Mouse (Mus musculus): Measurements from ENCODE around the gene Foxp1. TPM values are rescaled to one million over a fixed set of nuclear protein-coding genes. Genes with fewer than 3 reads are reported as not detected.

Foxp1 gene
- polyA plus RNA-seq, 1 experiment from 2014 or later = 91.9 TPM

DNA sequence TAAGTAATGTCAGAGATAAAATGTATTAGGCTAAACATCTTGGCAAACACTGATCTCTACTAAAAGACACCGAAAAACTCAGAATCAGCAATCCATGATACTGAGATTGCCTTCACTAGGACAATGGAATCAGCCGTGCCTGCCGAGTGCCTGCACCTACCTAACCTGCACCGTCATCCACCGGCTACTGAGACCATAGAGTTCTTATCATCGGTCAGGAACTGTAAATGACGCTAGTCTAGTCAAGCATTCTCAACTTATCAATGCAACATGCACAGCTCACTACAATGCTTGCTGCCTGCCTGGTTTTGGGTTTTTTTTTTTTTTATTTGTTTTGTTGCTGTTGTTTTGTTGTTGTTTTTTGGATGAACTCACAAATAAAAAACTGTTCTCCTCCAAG is 542.1 kb downstream of the Foxp1 start:
- H3K4me1 ChIP-seq (replicated peaks; ENCODE audit: control insufficient read depth, insufficient read depth, low read length) = no peaks in the 10 kb centered on the region; the same call in 1 of the 2 replicates
- no peak overlapping the region for H3K27ac ChIP-seq (ENCODE audit: low read depth, low read length)
- whole genome bisulfite sequencing = 90% methylated on average over 7 of the region's 7 CpGs
- H3K9me3 ChIP-seq (ENCODE audit: control insufficient read depth, low read length) = no peaks in the 10 kb centered on the region
- no peak overlapping the region for H3K4me2 ChIP-seq (replicated peaks; ENCODE audit: low read depth, low read length)
- DNase-seq (ENCODE audit: low spot score) (no peak), ATAC-seq (ENCODE audit: low FRiP score) (no peak)
- H3K9ac ChIP-seq (ENCODE audit: low read depth, low read length) = no peak overlapping the region
- no peak overlapping the region for H3K4me3 ChIP-seq (ENCODE audit: low read depth, low read length)
- H3K36me3 ChIP-seq (ENCODE audit: control insufficient read depth, insufficient read depth, low read length) = 0 out of 2 replicates have a peak, but pooled peaks cover 2% of the 10 kb centered on the region
- no peaks in the 10 kb centered on the region for H3K27me3 ChIP-seq (ENCODE audit: control insufficient read depth, insufficient read depth, low read length)

GRCm38 (mm10) chr6:98980001-98980400 is 542.5 kb downstream of the Foxp1 start:
- no peaks in the 10 kb centered on the region for H3K27me3 ChIP-seq (ENCODE audit: control insufficient read depth, insufficient read depth, low read length)
- H3K4me2 ChIP-seq (replicated peaks; ENCODE audit: low read depth, low read length) = no peak overlapping the region
- no peaks in the 10 kb centered on the region; the same call in 1 of the 2 replicates for H3K4me1 ChIP-seq (replicated peaks; ENCODE audit: control insufficient read depth, insufficient read depth, low read length)
- no peaks in the 10 kb centered on the region for H3K9me3 ChIP-seq (ENCODE audit: control insufficient read depth, low read length)
- H3K36me3 ChIP-seq (ENCODE audit: control insufficient read depth, insufficient read depth, low read length) = 0 out of 2 replicates have a peak, but pooled peaks cover 2% of the 10 kb centered on the region
- DNase-seq (ENCODE audit: low spot score) (no peak), ATAC-seq (ENCODE audit: low FRiP score) (no peak)
- no peak overlapping the region for H3K4me3 ChIP-seq (ENCODE audit: low read depth, low read length)
- no peak overlapping the region for H3K9ac ChIP-seq (ENCODE audit: low read depth, low read length)
- 95% methylated on average over 7 of the region's 7 CpGs for WGBS
- H3K27ac ChIP-seq (ENCODE audit: low read depth, low read length) = no peak overlapping the region

- 0 out of 2 replicates have a peak, but pooled peaks cover 2% of the 10 kb centered on the region for H3K36me3 ChIP-seq (ENCODE audit: control insufficient read depth, insufficient read depth, low read length)
- no peaks in the 10 kb centered on the region for H3K9me3 ChIP-seq (ENCODE audit: control insufficient read depth, low read length)
- H3K4me2 ChIP-seq (replicated peaks; ENCODE audit: low read depth, low read length) = no peak overlapping the region
- H3K27ac ChIP-seq (ENCODE audit: low read depth, low read length) = no peak overlapping the region
- no peak for ATAC-seq (ENCODE audit: low FRiP score)
- DNase-seq (ENCODE audit: low spot score) = no peak
- no peaks in the 10 kb centered on the region for H3K27me3 ChIP-seq (ENCODE audit: control insufficient read depth, insufficient read depth, low read length)
- H3K4me1 ChIP-seq (replicated peaks; ENCODE audit: control insufficient read depth, insufficient read depth, low read length) = no peaks in the 10 kb centered on the region; the same call in 1 of the 2 replicates
- no peak overlapping the region for H3K4me3 ChIP-seq (ENCODE audit: low read depth, low read length)
- no peak overlapping the region for H3K9ac ChIP-seq (ENCODE audit: low read depth, low read length)
- 86% methylated on average over 4 of the region's 4 CpGs for WGBS
Observed at GRCm38 (mm10) chr6:98977806-98978205, 544.7 kb downstream of the Foxp1 start.

DNA sequence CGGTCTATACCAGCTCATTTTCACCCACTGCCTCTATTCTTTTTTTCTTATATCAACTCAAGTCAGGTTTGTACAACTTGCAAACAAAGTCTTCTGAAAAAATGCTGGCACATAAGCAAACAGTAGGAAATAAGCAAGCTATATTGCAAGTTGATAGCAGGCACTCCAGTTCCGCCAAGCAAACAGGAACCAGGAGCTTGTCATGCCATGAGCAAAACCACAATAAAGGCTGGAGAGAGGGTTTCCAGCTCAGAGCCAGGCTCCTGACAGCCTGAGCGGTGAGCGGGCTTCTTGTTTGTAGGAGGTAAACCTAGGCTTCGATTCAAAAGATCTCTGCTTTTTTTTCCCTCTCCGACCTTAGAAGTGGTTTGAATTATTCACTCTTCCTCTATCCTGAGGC is 546.6 kb downstream of the Foxp1 start:
- H3K36me3 ChIP-seq (ENCODE audit: control insufficient read depth, insufficient read depth, low read length) = 0 out of 2 replicates have a peak, but pooled peaks cover 2% of the 10 kb centered on the region
- no peak overlapping the region for H3K4me2 ChIP-seq (replicated peaks; ENCODE audit: low read depth, low read length)
- no peak overlapping the region for H3K27ac ChIP-seq (ENCODE audit: low read depth, low read length)
- 95% methylated on average over 6 of the region's 6 CpGs for WGBS
- no peaks in the 10 kb centered on the region; the same call in 1 of the 2 replicates for H3K4me1 ChIP-seq (replicated peaks; ENCODE audit: control insufficient read depth, insufficient read depth, low read length)
- H3K9me3 ChIP-seq (ENCODE audit: control insufficient read depth, low read length) = no peaks in the 10 kb centered on the region
- H3K27me3 ChIP-seq (ENCODE audit: control insufficient read depth, insufficient read depth, low read length) = no peaks in the 10 kb centered on the region
- ATAC-seq (ENCODE audit: low FRiP score) = no peak
- DNase-seq (ENCODE audit: low spot score) = no peak
- H3K4me3 ChIP-seq (ENCODE audit: low read depth, low read length) = no peak overlapping the region
- no peak overlapping the region for H3K9ac ChIP-seq (ENCODE audit: low read depth, low read length)

DNA sequence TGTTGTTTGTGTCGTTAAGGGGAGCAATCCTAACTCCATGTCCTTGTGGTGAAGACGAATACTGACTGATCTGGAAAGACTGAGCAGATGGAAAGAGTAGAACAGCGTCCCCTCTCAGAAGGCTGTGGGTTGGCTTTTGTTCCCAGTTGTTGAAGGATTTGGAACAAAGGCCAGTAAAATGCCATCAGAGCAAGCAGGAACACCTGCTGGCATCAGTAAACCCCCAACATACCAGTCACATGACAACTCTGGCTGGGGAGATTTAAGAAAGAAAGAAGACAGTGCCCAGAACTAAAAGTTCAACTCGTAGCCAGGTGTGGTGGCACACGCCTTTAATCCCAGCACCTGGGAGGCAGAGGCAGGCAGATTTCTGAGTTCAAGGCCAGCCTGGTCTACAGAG is 549.1 kb downstream of the Foxp1 start:
- Histone ChIP-seq H3K4me3 (ENCODE audit: low read depth, low read length) (no peak overlapping the region), H3K27ac (ENCODE audit: low read depth, low read length) (no peak overlapping the region), H3K27me3 (ENCODE audit: control insufficient read depth, insufficient read depth, low read length) (no peaks in the 10 kb centered on the region), H3K4me2 (replicated peaks; ENCODE audit: low read depth, low read length) (no peak overlapping the region), H3K36me3 (ENCODE audit: control insufficient read depth, insufficient read depth, low read length) (0 out of 2 replicates have a peak, but pooled peaks cover 2% of the 10 kb centered on the region), H3K9me3 (ENCODE audit: control insufficient read depth, low read length) (no peaks in the 10 kb centered on the region), H3K4me1 (replicated peaks; ENCODE audit: control insufficient read depth, insufficient read depth, low read length) (no peaks in the 10 kb centered on the region; the same call in 1 of the 2 replicates), H3K9ac (ENCODE audit: low read depth, low read length) (no peak overlapping the region)
- no peak for ATAC-seq (ENCODE audit: low FRiP score)
- no peak for DNase-seq (ENCODE audit: low spot score)
- WGBS = 85% methylated on average over 5 of the region's 5 CpGs

DNA sequence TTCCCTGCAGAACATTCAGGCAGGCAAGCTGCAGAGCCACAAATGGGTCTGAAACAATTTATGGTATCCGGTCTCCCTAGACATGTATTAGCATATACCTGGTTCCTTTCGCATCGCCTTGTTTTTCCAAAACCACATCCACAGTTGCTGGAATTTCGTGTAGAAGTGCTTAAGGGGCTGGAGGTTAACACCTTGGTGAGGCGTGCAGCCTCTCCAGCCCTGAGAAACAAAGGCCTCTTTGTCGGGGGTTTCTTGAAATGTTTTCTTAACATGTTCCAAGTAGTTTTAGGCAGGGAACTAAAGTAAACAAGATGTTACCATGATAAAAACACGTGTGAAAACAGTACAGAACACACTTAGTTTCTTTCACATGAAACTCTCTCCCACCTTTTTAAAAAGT is 550.1 kb downstream of the Foxp1 start:
- no peak overlapping the region for H3K4me2 ChIP-seq (replicated peaks; ENCODE audit: low read depth, low read length)
- H3K4me3 ChIP-seq (ENCODE audit: low read depth, low read length) = no peak overlapping the region
- H3K27me3 ChIP-seq (ENCODE audit: control insufficient read depth, insufficient read depth, low read length) = no peaks in the 10 kb centered on the region
- no peak overlapping the region for H3K9ac ChIP-seq (ENCODE audit: low read depth, low read length)
- WGBS = 66% methylated on average over 7 of the region's 7 CpGs
- H3K36me3 ChIP-seq (ENCODE audit: control insufficient read depth, insufficient read depth, low read length) = no peaks in the 10 kb centered on the region
- no peak for ATAC-seq (ENCODE audit: low FRiP score)
- no peaks in the 10 kb centered on the region; the same call in 1 of the 2 replicates for H3K4me1 ChIP-seq (replicated peaks; ENCODE audit: control insufficient read depth, insufficient read depth, low read length)
- no peak for DNase-seq (ENCODE audit: low spot score)
- H3K9me3 ChIP-seq (ENCODE audit: control insufficient read depth, low read length) = no peaks in the 10 kb centered on the region
- H3K27ac ChIP-seq (ENCODE audit: low read depth, low read length) = no peak overlapping the region

GRCm38 (mm10) chr6:98959333-98959732 is 563.2 kb downstream of the Foxp1 start:
- H3K27me3 ChIP-seq (ENCODE audit: control insufficient read depth, insufficient read depth, low read length) = no peaks in the 10 kb centered on the region
- DNase-seq (ENCODE audit: low spot score) = no peak
- WGBS = 85% methylated on average over 6 of the region's 6 CpGs
- H3K4me2 ChIP-seq (replicated peaks; ENCODE audit: low read depth, low read length) = no peak overlapping the region
- H3K4me3 ChIP-seq (ENCODE audit: low read depth, low read length) = no peak overlapping the region
- no peaks in the 10 kb centered on the region for H3K4me1 ChIP-seq (replicated peaks; ENCODE audit: control insufficient read depth, insufficient read depth, low read length)
- H3K9ac ChIP-seq (ENCODE audit: low read depth, low read length) = no peak overlapping the region
- H3K27ac ChIP-seq (ENCODE audit: low read depth, low read length) = no peak overlapping the region
- H3K36me3 ChIP-seq (ENCODE audit: control insufficient read depth, insufficient read depth, low read length) = no peaks in the 10 kb centered on the region
- H3K9me3 ChIP-seq (ENCODE audit: control insufficient read depth, low read length) = no peaks in the 10 kb centered on the region
- ATAC-seq (ENCODE audit: low FRiP score) = no peak

DNA sequence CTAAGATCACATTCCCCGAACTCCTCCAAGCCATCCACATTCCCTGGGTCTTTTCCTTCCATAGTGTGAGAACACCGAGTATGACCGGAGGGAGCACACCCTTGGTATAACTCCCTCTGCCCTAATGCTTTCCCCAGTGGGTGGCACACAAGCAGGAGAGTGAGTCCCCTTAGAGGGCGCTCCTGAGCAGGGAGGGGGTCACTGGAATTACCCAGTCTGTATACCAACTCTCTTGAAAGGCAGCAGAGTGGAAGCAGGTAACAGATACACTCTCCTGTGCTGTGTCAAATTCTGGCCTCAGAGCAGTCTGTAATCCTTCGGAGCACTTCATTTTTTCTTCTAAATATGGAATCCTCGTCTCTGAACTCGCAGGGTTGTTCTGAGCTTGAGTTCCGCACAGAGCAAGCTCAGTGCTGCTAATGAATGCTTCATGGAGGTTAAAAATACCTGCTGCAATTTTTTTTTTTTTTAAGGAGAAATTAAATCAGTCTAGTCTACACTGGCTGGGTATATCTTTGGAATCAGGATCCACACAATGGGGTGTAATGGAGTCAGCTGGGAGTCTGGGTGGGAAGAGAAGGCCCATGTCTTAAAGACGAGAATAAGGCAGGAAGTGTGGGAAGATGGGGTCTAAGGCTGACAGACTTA is 565.9 kb downstream of the Foxp1 start:
- no peaks in the 10 kb centered on the region for H3K9me3 ChIP-seq (ENCODE audit: control insufficient read depth, low read length)
- DNase-seq (ENCODE audit: low spot score) (no peak), ATAC-seq (ENCODE audit: low FRiP score) (no peak)
- no peaks in the 10 kb centered on the region for H3K4me1 ChIP-seq (replicated peaks; ENCODE audit: control insufficient read depth, insufficient read depth, low read length)
- H3K4me2 ChIP-seq (replicated peaks; ENCODE audit: low read depth, low read length) = no peak overlapping the region
- no peak overlapping the region for H3K27ac ChIP-seq (ENCODE audit: low read depth, low read length)
- no peaks in the 10 kb centered on the region for H3K27me3 ChIP-seq (ENCODE audit: control insufficient read depth, insufficient read depth, low read length)
- no peaks in the 10 kb centered on the region for H3K36me3 ChIP-seq (ENCODE audit: control insufficient read depth, insufficient read depth, low read length)
- H3K9ac ChIP-seq (ENCODE audit: low read depth, low read length) = no peak overlapping the region
- 87% methylated on average over 9 of the region's 9 CpGs for WGBS
- no peak overlapping the region for H3K4me3 ChIP-seq (ENCODE audit: low read depth, low read length)

DNA sequence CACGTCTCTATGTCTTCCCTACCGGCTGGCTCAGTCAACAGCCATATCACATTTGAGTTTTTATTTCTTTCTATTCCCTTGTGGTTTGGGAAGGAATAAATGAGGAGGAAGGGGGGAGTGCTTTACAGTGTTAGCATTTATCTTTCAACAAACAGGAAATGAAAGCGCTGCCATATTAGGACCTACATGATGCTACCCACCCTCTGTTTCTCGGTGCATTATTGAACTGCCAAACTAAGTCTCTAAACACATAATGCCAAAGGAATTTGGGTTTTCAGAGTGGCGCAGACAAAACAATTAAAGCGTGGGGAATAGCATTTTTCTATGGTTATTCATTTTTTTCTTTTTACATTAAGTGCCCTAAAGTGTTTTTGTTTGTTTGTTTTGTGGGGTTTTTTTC is 566.8 kb downstream of the Foxp1 start:
- ATAC-seq (ENCODE audit: low FRiP score) (no peak), DNase-seq (ENCODE audit: low spot score) (no peak)
- Histone ChIP-seq H3K4me1 (replicated peaks; ENCODE audit: control insufficient read depth, insufficient read depth, low read length) (no peaks in the 10 kb centered on the region), H3K9me3 (ENCODE audit: control insufficient read depth, low read length) (no peaks in the 10 kb centered on the region), H3K27ac (ENCODE audit: low read depth, low read length) (no peak overlapping the region), H3K4me3 (ENCODE audit: low read depth, low read length) (no peak overlapping the region), H3K27me3 (ENCODE audit: control insufficient read depth, insufficient read depth, low read length) (no peaks in the 10 kb centered on the region), H3K9ac (ENCODE audit: low read depth, low read length) (no peak overlapping the region), H3K4me2 (replicated peaks; ENCODE audit: low read depth, low read length) (no peak overlapping the region), H3K36me3 (ENCODE audit: control insufficient read depth, insufficient read depth, low read length) (no peaks in the 10 kb centered on the region)
- WGBS = 81% methylated on average over 6 of the region's 6 CpGs

All from hindbrain, embryonic 11.5 days (tissue).